Mouse (Mus musculus): ENCODE results near the gene Dnah9. TPM values are rescaled to one million over a fixed set of nuclear protein-coding genes. Genes with fewer than 3 reads are reported as not detected.
A peak's percentile ranks its signal among the peaks of the same experiment; 100 is the strongest.

The Dnah9 gene
- polyA plus RNA-seq, 1 experiment from 2014 or later = 3.3 TPM

DNA sequence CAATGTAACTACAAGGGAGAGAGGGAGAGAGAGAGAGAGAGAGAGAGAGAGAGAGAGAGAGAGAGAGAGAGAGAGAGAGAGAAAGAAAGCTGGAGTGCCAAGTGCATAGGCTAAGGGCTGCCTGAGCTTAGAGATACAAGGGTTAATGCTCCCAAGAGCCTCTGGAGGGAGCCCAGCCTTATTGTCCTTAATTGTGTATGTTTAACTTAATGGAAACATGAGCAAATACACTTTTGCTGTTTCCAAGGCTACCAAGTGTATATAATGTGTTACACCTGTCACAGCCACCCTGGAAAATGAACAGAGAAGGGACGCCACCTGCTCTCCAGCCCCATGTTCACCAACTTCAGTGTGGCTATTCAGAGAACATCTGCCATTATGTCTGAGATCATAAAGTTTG is 142.6 kb downstream of the Dnah9 start:
- Histone ChIP-seq H3K4me2 (replicated peaks) (no peak overlapping the region), H3K27ac (no peak overlapping the region), H3K4me3 (replicated peaks; ENCODE audit: low read length) (no peak overlapping the region), H3K9me3 (ENCODE audit: control insufficient read depth, low read length) (no peaks in the 10 kb centered on the region), H3K4me1 (replicated peaks; ENCODE audit: control insufficient read depth, insufficient read depth, low read length) (no peaks in the 10 kb centered on the region), H3K36me3 (replicated peaks; ENCODE audit: control insufficient read depth, insufficient read depth) (no peaks in the 10 kb centered on the region), H3K9ac (no peak overlapping the region), H3K27me3 (ENCODE audit: control insufficient read depth, insufficient read depth, low read length) (no peaks in the 10 kb centered on the region)
- 47% methylated on average over 1 of the region's 1 CpGs for WGBS
- ATAC-seq (ENCODE audit: low FRiP score) (no peak), DNase-seq (ENCODE audit: low spot score) (no peak)

DNA sequence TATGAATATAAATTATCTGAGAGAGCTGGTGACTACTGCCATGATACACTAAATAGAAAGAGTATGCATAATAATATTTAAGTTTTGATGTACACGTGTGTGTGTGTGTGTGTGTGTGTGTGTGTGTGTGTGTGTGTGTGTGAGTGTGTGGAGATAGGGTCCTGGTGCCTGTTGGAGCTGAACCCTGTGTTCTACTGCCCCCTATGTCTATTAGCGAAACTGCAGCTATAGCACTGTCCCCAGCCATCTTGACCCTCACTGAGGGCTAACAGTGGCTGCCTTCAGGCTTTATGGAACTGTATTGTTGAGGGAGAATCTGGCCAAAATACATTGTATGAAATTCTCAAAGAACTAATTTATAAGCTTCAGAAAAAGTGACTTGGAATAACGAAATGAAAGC is 192.5 kb downstream of the Dnah9 start:
- H3K27ac ChIP-seq = no peak overlapping the region
- H3K9ac ChIP-seq = no peak overlapping the region
- no peaks in the 10 kb centered on the region for H3K9me3 ChIP-seq (ENCODE audit: control insufficient read depth, low read length)
- H3K4me3 ChIP-seq (replicated peaks; ENCODE audit: low read length) = no peak overlapping the region
- H3K4me1 ChIP-seq (replicated peaks; ENCODE audit: control insufficient read depth, insufficient read depth, low read length) = no peaks in the 10 kb centered on the region
- ATAC-seq (ENCODE audit: low FRiP score) (no peak), DNase-seq (ENCODE audit: low spot score) (no peak)
- H3K27me3 ChIP-seq (ENCODE audit: control insufficient read depth, insufficient read depth, low read length) = no peaks in the 10 kb centered on the region
- 63% methylated on average over 3 of the region's 3 CpGs for WGBS
- H3K4me2 ChIP-seq (replicated peaks) = no peak overlapping the region
- H3K36me3 ChIP-seq (replicated peaks; ENCODE audit: control insufficient read depth, insufficient read depth) = no peaks in the 10 kb centered on the region

DNA sequence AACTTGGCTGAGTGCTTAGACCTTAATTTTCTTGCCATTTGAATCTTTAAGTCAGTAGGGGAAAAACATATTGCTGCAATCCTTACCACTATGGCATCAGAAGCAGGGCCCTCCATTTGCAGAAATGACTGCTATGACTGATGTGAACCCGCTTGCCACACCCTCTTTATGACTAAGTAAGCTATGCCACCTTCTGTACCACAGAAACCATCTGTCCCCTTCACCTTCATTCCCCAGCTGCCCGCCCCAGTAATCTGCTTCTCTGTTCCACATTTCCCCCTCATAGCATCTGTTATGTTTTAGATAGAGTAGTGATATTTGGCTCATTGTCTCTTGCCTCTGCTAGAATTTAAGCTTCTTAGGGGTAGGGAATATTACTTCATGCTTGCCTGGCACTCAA is 237.6 kb downstream of the Dnah9 start:
- no peaks in the 10 kb centered on the region for H3K27me3 ChIP-seq (ENCODE audit: control insufficient read depth, insufficient read depth, low read length)
- no peak overlapping the region for H3K4me3 ChIP-seq (replicated peaks; ENCODE audit: low read length)
- H3K9me3 ChIP-seq (ENCODE audit: control insufficient read depth, low read length) = no peaks in the 10 kb centered on the region
- H3K9ac ChIP-seq = no peak overlapping the region
- ATAC-seq (ENCODE audit: low FRiP score) (no peak), DNase-seq (ENCODE audit: low spot score) (no peak)
- H3K4me1 ChIP-seq (replicated peaks; ENCODE audit: control insufficient read depth, insufficient read depth, low read length) = no peaks in the 10 kb centered on the region
- H3K4me2 ChIP-seq (replicated peaks) = no peak overlapping the region
- H3K27ac ChIP-seq = no peak overlapping the region
- 88% methylated on average over 2 of the region's 2 CpGs for WGBS
- no peaks in the 10 kb centered on the region for H3K36me3 ChIP-seq (replicated peaks; ENCODE audit: control insufficient read depth, insufficient read depth)

DNA sequence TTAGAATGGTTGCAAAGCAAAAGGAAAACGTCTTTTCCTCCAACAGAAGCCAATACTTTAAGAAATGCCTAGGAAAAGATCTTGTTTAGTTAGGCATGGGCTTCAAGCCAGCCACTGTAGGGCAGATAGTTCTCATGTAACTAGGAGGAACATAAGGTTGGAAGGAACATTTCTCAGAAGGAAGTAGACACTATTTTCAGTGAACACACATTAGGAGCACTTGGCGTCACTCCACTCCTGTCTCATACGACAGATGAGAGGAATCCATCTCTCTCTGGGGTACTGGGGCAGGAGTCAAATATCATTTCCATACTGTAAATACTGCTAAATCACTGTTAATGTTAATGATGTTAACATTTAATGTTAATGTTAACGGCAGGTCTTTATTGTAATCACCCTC is 238.0 kb downstream of the Dnah9 start:
- no peak overlapping the region for H3K4me3 ChIP-seq (replicated peaks; ENCODE audit: low read length)
- ATAC-seq (ENCODE audit: low FRiP score) = no peak
- H3K27ac ChIP-seq = no peak overlapping the region
- H3K9ac ChIP-seq = no peak overlapping the region
- no peak for DNase-seq (ENCODE audit: low spot score)
- WGBS = 80% methylated on average over 4 of the region's 4 CpGs
- H3K4me1 ChIP-seq (replicated peaks; ENCODE audit: control insufficient read depth, insufficient read depth, low read length) = no peaks in the 10 kb centered on the region
- H3K36me3 ChIP-seq (replicated peaks; ENCODE audit: control insufficient read depth, insufficient read depth) = no peaks in the 10 kb centered on the region
- no peaks in the 10 kb centered on the region for H3K27me3 ChIP-seq (ENCODE audit: control insufficient read depth, insufficient read depth, low read length)
- no peaks in the 10 kb centered on the region for H3K9me3 ChIP-seq (ENCODE audit: control insufficient read depth, low read length)
- H3K4me2 ChIP-seq (replicated peaks) = no peak overlapping the region

DNA sequence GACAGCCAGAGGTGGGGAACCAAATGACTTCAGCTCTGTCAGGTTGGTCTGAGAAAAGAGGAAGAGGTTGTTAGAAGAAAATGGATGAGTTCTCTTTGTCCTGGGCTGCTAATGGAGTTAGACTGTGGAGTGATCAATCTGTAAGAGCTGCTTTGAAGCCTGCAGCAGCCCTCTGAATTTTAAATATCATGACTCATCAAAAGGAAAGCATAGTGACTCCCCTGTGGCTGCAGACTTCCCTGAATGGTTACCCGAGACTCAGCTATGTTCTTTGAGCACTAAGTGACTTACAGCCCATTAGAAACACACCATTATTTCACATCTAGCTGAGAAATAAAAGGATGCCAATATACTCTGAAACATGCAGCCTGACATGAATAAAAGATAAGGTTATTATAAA is 240.4 kb downstream of the Dnah9 start:
- ATAC-seq (ENCODE audit: low FRiP score) (no peak), DNase-seq (ENCODE audit: low spot score) (peak; percentile 32)
- H3K4me2 ChIP-seq (replicated peaks) = no peak overlapping the region
- H3K36me3 ChIP-seq (replicated peaks; ENCODE audit: control insufficient read depth, insufficient read depth) = no peaks in the 10 kb centered on the region
- H3K27ac ChIP-seq = peak overlapping the region; percentile 10; the same call in 1 of the 2 replicates
- H3K4me1 ChIP-seq (replicated peaks; ENCODE audit: control insufficient read depth, insufficient read depth, low read length) = no peaks in the 10 kb centered on the region
- 12% methylated on average over 1 of the region's 1 CpGs for WGBS
- no peak overlapping the region for H3K4me3 ChIP-seq (replicated peaks; ENCODE audit: low read length)
- no peaks in the 10 kb centered on the region for H3K27me3 ChIP-seq (ENCODE audit: control insufficient read depth, insufficient read depth, low read length)
- H3K9me3 ChIP-seq (ENCODE audit: control insufficient read depth, low read length) = no peaks in the 10 kb centered on the region
- no peak overlapping the region for H3K9ac ChIP-seq

DNA sequence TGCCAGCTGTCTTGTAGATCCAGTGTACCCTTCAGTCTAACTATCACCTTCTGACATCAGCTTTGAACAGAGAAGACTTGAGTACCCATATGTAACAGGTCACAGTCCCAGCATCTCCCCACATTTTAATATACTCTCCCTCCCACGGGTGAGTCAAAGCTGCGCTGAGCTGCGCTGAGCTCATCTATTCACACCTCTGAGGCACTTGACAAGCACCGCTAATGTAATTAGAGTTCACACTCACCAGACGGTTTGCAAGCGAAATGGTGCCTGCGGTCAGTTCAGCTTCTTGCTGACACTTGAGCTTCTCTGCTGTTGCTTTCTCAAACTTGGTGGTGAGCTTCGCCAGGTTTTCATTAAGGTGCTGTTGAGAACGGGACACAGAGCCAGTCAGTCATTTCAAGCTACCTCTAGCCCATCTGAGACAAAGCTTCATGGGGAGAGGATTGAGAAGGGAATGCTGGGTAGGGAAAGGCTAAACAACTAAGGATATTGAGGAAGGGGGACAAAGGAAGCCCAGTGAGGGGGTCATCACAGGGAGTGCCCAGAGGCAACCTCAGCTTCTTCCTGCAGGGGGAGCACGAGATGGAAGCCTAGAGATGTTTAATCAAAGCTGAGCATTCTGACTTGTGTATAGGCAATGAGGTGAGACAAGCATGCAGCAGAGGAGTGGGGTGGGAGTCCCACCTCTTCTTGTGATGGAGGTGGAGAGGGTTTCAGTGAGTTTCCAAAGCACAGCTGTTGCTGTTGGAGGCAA is 249.7 kb downstream of the Dnah9 start:
- H3K4me3 ChIP-seq (replicated peaks; ENCODE audit: low read length) = no peak overlapping the region
- DNase-seq (ENCODE audit: low spot score) = no peak
- H3K4me2 ChIP-seq (replicated peaks) = no peak overlapping the region
- WGBS = 68% methylated on average over 10 of the region's 10 CpGs
- H3K9ac ChIP-seq = no peak overlapping the region
- H3K9me3 ChIP-seq (ENCODE audit: control insufficient read depth, low read length) = no peaks in the 10 kb centered on the region
- H3K36me3 ChIP-seq (replicated peaks; ENCODE audit: control insufficient read depth, insufficient read depth) = no peaks in the 10 kb centered on the region
- no peaks in the 10 kb centered on the region for H3K4me1 ChIP-seq (replicated peaks; ENCODE audit: control insufficient read depth, insufficient read depth, low read length)
- no peaks in the 10 kb centered on the region for H3K27me3 ChIP-seq (ENCODE audit: control insufficient read depth, insufficient read depth, low read length)
- no peak for ATAC-seq (ENCODE audit: low FRiP score)
- no peak overlapping the region for H3K27ac ChIP-seq

DNA sequence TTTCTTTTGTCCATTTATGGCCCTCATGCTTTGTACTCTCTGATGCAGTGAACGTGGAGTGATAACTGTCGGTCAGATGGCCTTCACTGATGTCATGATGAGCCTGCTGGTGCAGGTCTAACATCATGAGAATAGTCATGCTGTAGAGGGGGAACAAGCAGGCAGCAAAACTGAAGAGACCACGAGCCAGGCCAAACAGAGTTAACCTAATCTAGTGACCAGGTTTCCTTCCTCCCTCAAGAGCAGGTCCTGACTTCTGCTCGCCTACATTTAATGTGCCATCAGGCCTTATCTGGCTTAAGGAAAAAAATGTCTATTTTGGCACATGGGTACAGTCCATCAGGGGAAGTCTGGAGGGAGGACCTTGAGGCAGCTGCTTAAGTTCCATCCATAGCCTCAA is 259.2 kb downstream of the Dnah9 start:
- no peak for ATAC-seq (ENCODE audit: low FRiP score)
- H3K4me2 ChIP-seq (replicated peaks) = no peak overlapping the region
- 84% methylated on average over 4 of the region's 4 CpGs for WGBS
- no peaks in the 10 kb centered on the region for H3K4me1 ChIP-seq (replicated peaks; ENCODE audit: control insufficient read depth, insufficient read depth, low read length)
- no peak overlapping the region for H3K27ac ChIP-seq
- no peaks in the 10 kb centered on the region for H3K27me3 ChIP-seq (ENCODE audit: control insufficient read depth, insufficient read depth, low read length)
- H3K36me3 ChIP-seq (replicated peaks; ENCODE audit: control insufficient read depth, insufficient read depth) = no peaks in the 10 kb centered on the region
- H3K9me3 ChIP-seq (ENCODE audit: control insufficient read depth, low read length) = no peaks in the 10 kb centered on the region
- H3K9ac ChIP-seq = no peak overlapping the region
- H3K4me3 ChIP-seq (replicated peaks; ENCODE audit: low read length) = no peak overlapping the region
- DNase-seq (ENCODE audit: low spot score) = no peak

DNA sequence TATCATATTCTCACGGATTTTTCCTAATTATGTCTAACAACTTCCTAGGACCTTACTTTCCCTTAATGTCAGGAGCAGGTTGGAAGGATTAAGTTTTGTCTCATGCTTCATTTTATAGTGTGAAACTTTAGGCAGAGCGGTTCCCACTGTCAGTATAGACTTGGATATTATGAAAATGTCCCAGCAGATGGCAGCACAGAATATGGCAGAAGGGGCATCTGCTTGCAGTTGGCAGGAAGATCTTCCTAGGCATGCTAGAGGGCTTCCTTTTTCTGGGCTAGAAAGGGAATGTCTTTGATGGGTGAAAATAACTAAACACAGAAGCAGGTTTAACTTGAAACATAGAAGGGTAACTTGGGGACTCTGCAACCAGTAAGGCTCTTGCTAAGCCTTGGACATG is 262.9 kb downstream of the Dnah9 start:
- 69% methylated on average over 2 of the region's 2 CpGs for WGBS
- Histone ChIP-seq H3K4me1 (replicated peaks; ENCODE audit: control insufficient read depth, insufficient read depth, low read length) (no peaks in the 10 kb centered on the region), H3K4me2 (replicated peaks) (no peak overlapping the region), H3K9ac (no peak overlapping the region), H3K4me3 (replicated peaks; ENCODE audit: low read length) (no peak overlapping the region), H3K27me3 (ENCODE audit: control insufficient read depth, insufficient read depth, low read length) (no peaks in the 10 kb centered on the region), H3K9me3 (ENCODE audit: control insufficient read depth, low read length) (no peaks in the 10 kb centered on the region), H3K36me3 (replicated peaks; ENCODE audit: control insufficient read depth, insufficient read depth) (no peaks in the 10 kb centered on the region), H3K27ac (no peak overlapping the region)
- ATAC-seq (ENCODE audit: low FRiP score) (no peak), DNase-seq (ENCODE audit: low spot score) (peak; percentile 73)

DNA sequence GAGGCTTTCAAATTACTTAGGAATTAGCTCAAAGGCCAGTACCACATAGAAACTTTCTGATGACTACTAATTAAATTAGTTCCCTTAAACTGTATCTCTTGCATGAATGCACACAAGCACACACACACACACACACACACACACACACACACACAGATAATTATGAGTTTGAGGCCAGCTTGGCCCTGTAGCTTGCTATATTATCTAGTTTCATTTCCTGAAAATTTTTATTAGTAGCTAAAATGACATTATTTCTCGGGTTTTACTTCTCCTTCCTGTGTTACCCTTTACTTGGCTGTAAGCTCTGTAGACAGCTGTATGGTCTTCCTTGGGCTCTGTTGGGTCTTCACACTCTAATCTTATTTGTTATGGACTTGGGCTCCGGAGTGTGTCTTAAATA is 264.4 kb downstream of the Dnah9 start:
- H3K4me2 ChIP-seq (replicated peaks) = no peak overlapping the region

DNA sequence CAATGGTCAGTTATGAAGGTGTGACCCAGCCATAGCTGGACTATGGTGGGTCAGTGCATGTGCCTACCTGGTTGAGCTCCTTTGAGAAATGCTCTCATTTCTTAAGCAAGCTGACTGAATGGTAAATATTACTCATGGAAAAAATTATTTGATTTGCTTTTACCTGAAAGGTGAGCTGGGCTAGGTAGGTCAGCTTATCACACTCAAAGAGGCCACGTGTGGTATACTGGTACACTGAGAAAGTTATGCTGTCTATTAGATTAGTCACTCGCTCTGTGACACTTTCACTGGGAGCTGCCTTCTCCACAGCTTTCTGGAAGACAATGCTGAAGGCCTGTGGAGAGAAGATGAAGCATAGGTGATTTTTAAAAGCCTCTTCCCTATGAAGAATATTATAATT is 286.9 kb downstream of the Dnah9 start:
- DNase-seq (ENCODE audit: low spot score) (no peak), ATAC-seq (ENCODE audit: low FRiP score) (no peak)
- no peaks in the 10 kb centered on the region for H3K9me3 ChIP-seq (ENCODE audit: control insufficient read depth, low read length)
- no peak overlapping the region for H3K4me3 ChIP-seq (replicated peaks; ENCODE audit: low read length)
- WGBS = 87% methylated on average over 2 of the region's 2 CpGs
- no peak overlapping the region for H3K27ac ChIP-seq
- H3K36me3 ChIP-seq (replicated peaks; ENCODE audit: control insufficient read depth, insufficient read depth) = no peaks in the 10 kb centered on the region
- H3K27me3 ChIP-seq (ENCODE audit: control insufficient read depth, insufficient read depth, low read length) = no peaks in the 10 kb centered on the region
- H3K9ac ChIP-seq = no peak overlapping the region
- no peaks in the 10 kb centered on the region; the same call in 1 of the 2 replicates for H3K4me1 ChIP-seq (replicated peaks; ENCODE audit: control insufficient read depth, insufficient read depth, low read length)
- H3K4me2 ChIP-seq (replicated peaks) = no peak overlapping the region

More for the DNA sequence above, 264.4 kb downstream of the Dnah9 start:
- Histone ChIP-seq H3K4me3 (replicated peaks; ENCODE audit: low read length) (no peak overlapping the region), H3K4me1 (replicated peaks; ENCODE audit: control insufficient read depth, insufficient read depth, low read length) (no peaks in the 10 kb centered on the region), H3K27me3 (ENCODE audit: control insufficient read depth, insufficient read depth, low read length) (no peaks in the 10 kb centered on the region), H3K9me3 (ENCODE audit: control insufficient read depth, low read length) (no peaks in the 10 kb centered on the region), H3K27ac (no peak overlapping the region), H3K9ac (no peak overlapping the region), H3K36me3 (replicated peaks; ENCODE audit: control insufficient read depth, insufficient read depth) (no peaks in the 10 kb centered on the region)
- WGBS = 81% methylated on average over 2 of the region's 2 CpGs
- ATAC-seq (ENCODE audit: low FRiP score) = no peak
- DNase-seq (ENCODE audit: low spot score) = no peak
